Mouse (Mus musculus): Measurements from ENCODE around the gene Spef2. TPM values are rescaled to one million over a fixed set of nuclear protein-coding genes. Genes with fewer than 3 reads are reported as not detected.
"Not testable (repeated sequence)": the region's sequence is repeated elsewhere in the genome, so short reads cannot be mapped to it uniquely, and the experiment has no call there.

The Spef2 gene
- 0.24 and 0.38 TPM in 2 replicates for polyA plus RNA-seq (2016; fragmentation: Nextera tagmentation; extraction: Ambion mirVana)

- no peak within 1 kb of the TSS for H3K27ac ChIP-seq
- peak within 1 kb of the TSS; percentile 30 for H3K4me3 ChIP-seq (replicated peaks)
- H3K4me1 ChIP-seq (replicated peaks), result no peaks in the 10 kb centered on the region
- ATAC-seq (ENCODE audit: insufficient number of reproducible peaks, insufficient read depth, low FRiP score, low TSS enrichment, low read depth), result peak; percentile 88
- H3K36me3 ChIP-seq, result no peaks in the 10 kb centered on the region
- 28% methylated on average over 16 of the region's 16 CpGs for WGBS
- no peak within 1 kb of the TSS for H3K9ac ChIP-seq (replicated peaks)
- H3K9me3 ChIP-seq, result no peaks in the 10 kb centered on the region
- peak within 1 kb of the TSS; percentile 48 for H3K4me2 ChIP-seq
- no peaks in the 10 kb centered on the region for H3K27me3 ChIP-seq
These were observed at the start of gene Spef2 for GRCm38 (mm10) chr15:9748359-9749102. Gene Spef2 (minus strand): TSS chr15:9748868.

GRCm38 (mm10) chr15:9794131-9794530 is 45.5 kb upstream of the Spef2 start:
- no peak for ATAC-seq (ENCODE audit: insufficient number of reproducible peaks, insufficient read depth, low FRiP score, low TSS enrichment, low read depth)
- H3K4me3 ChIP-seq (replicated peaks), result no peak overlapping the region
- no peaks in the 10 kb centered on the region for H3K36me3 ChIP-seq
- H3K9ac ChIP-seq (replicated peaks), result no peak overlapping the region
- H3K4me1 ChIP-seq (replicated peaks), result no peaks in the 10 kb centered on the region
- no peak overlapping the region for H3K27ac ChIP-seq
- no peaks in the 10 kb centered on the region for H3K27me3 ChIP-seq
- 85% methylated on average over 3 of the region's 3 CpGs for WGBS
- no peak overlapping the region for H3K4me2 ChIP-seq
- no peaks in the 10 kb centered on the region for H3K9me3 ChIP-seq

- H3K9me3 ChIP-seq, result no peaks in the 10 kb centered on the region
- 62% methylated on average over 3 of the region's 3 CpGs for WGBS
- H3K4me3 ChIP-seq (replicated peaks), result no peak overlapping the region
- no peak for ATAC-seq (ENCODE audit: insufficient number of reproducible peaks, insufficient read depth, low FRiP score, low TSS enrichment, low read depth)
- H3K27me3 ChIP-seq, result no peaks in the 10 kb centered on the region
- no peak overlapping the region for H3K9ac ChIP-seq (replicated peaks)
- no peak overlapping the region for H3K4me2 ChIP-seq
- H3K36me3 ChIP-seq, result no peaks in the 10 kb centered on the region
- no peaks in the 10 kb centered on the region for H3K4me1 ChIP-seq (replicated peaks)
- H3K27ac ChIP-seq, result no peak overlapping the region
These were observed 39.8 kb upstream of the Spef2 start for GRCm38 (mm10) chr15:9788245-9789030.

DNA sequence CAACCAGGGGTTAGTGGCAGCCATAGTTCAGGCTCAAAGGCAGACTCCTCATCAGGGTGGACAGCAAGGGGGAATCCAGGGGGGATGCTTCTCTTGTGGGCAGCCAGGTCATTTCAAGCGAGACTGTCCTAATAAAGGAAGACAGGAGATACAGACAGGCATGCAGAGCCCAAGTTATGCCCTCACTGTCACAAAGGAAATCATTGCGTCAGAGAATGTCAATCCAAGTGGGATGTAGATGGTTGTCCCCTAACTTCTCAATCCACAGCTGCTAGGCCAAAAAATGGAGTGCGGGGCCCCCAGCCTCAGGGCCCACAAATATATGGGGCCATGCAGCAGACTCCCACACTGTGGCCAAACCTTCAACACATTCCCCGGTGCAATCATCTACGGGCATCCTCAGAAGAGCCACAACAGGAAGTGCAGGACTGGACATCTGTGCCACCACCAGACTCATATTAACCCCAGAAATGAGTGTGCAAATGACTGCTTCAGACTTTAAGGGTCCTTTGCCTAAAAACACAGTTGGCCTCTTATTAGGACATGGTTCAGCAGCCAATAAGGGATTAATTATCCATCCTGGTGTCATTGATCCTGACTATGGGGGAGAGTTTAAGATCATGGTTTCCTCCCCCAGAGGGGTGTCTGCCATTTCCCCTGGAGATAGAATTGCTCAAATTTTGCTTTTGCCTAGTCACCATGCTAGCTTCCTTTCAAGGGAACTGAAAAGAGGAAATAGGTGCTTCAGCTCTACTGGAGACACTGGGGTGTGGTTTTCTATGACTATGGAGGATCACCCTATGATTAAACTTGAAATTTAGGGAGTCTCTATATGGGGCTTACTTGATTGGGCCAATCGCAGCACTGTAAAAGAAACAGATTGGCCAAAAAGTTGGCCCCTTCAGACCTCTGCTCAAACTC is 25.8 kb upstream of the Spef2 start:
- not testable (repeated sequence) for H3K27ac ChIP-seq; H3K36me3 ChIP-seq; H3K4me1 ChIP-seq (replicated peaks); H3K4me3 ChIP-seq (replicated peaks); H3K9ac ChIP-seq (replicated peaks); H3K27me3 ChIP-seq; ATAC-seq (ENCODE audit: insufficient number of reproducible peaks, insufficient read depth, low FRiP score, low TSS enrichment, low read depth); H3K9me3 ChIP-seq; H3K4me2 ChIP-seq
- 93% methylated on average over 6 of the region's 6 CpGs for WGBS

DNA sequence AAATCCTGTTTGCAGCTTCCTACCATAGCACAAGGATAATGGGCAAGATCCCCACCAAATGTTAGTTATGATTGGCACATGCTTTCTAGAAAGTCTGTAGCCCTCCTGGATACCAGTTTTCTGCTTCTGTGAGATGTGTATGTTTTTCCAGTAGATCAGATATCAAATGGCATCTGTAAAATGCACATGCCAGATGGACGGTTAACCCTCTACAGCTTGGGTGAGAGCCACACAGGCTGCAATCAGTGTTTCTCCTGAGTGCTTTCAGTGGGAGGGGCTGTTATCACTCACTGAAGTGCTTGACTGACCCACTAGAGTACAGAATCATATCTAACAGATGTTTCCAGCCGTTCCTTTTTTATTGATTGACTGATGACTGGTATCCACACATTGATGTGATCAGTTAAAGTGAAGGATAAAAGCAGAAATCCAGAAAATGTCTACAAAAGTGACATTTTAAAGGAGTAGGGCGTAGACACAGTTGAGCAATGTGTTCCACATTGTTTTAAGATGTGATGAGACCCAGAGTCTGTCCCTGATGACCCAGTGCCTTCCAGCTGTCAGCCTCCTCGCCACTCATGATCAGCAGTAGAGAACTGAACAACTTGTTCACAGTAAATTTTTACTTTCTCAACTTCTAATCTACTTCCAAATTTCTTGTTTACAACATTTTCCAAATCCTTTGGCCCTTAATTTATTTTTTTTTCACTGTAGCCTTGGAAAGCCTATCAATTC is 19.7 kb upstream of the Spef2 start:
- H3K27ac ChIP-seq, result no peak overlapping the region
- H3K4me1 ChIP-seq (replicated peaks), result no peaks in the 10 kb centered on the region
- H3K9ac ChIP-seq (replicated peaks), result no peak overlapping the region
- 65% methylated on average over 4 of the region's 4 CpGs for WGBS
- no peak overlapping the region for H3K4me2 ChIP-seq
- H3K4me3 ChIP-seq (replicated peaks), result no peak overlapping the region
- no peak for ATAC-seq (ENCODE audit: insufficient number of reproducible peaks, insufficient read depth, low FRiP score, low TSS enrichment, low read depth)
- no peaks in the 10 kb centered on the region for H3K27me3 ChIP-seq
- no peaks in the 10 kb centered on the region for H3K36me3 ChIP-seq
- H3K9me3 ChIP-seq, result no peaks in the 10 kb centered on the region

DNA sequence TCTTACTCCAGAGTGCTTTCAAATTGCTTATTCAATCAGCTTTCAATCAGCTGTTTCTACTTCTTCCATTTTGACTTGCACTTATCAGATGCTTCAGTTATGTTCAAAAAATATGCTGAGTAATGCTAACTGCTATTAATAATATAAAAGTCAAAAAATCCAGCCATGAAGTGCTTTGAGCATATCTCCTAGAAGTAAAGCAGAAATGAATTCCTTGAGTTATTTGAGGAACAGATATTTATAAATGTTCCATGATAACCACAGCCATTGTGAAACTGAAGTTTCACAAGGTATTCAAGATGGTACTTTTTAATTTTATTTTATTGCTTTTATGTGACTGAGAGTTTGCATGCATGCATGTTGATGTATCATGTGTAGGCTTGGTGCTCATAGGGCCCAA is 18.4 kb upstream of the Spef2 start:
- H3K27ac ChIP-seq, result no peak overlapping the region
- no peak for ATAC-seq (ENCODE audit: insufficient number of reproducible peaks, insufficient read depth, low FRiP score, low TSS enrichment, low read depth)
- H3K9ac ChIP-seq (replicated peaks), result no peak overlapping the region
- no peaks in the 10 kb centered on the region for H3K36me3 ChIP-seq
- H3K9me3 ChIP-seq, result no peaks in the 10 kb centered on the region
- no peaks in the 10 kb centered on the region for H3K27me3 ChIP-seq
- no peak overlapping the region for H3K4me2 ChIP-seq
- H3K4me3 ChIP-seq (replicated peaks), result no peak overlapping the region
- H3K4me1 ChIP-seq (replicated peaks), result no peaks in the 10 kb centered on the region

GRCm38 (mm10) chr15:9750966-9751365 is 2.3 kb upstream of the Spef2 start:
- no peaks in the 10 kb centered on the region for H3K4me1 ChIP-seq (replicated peaks)
- H3K9ac ChIP-seq (replicated peaks), result no peak overlapping the region
- no peak for ATAC-seq (ENCODE audit: insufficient number of reproducible peaks, insufficient read depth, low FRiP score, low TSS enrichment, low read depth)
- no peak overlapping the region for H3K4me3 ChIP-seq (replicated peaks)
- no peaks in the 10 kb centered on the region for H3K27me3 ChIP-seq
- H3K36me3 ChIP-seq, result no peaks in the 10 kb centered on the region
- H3K4me2 ChIP-seq, result no peak overlapping the region
- no peak overlapping the region for H3K27ac ChIP-seq
- no peaks in the 10 kb centered on the region for H3K9me3 ChIP-seq
- 85% methylated on average over 3 of the region's 3 CpGs for WGBS

GRCm38 (mm10) chr15:9747410-9748104 is 1.1 kb downstream of the Spef2 start:
- 60% methylated on average over 5 of the region's 5 CpGs for WGBS
- H3K27ac ChIP-seq, result no peak overlapping the region
- H3K9ac ChIP-seq (replicated peaks), result no peak overlapping the region
- H3K4me3 ChIP-seq (replicated peaks), result no peak overlapping the region
- H3K27me3 ChIP-seq, result no peaks in the 10 kb centered on the region
- H3K4me2 ChIP-seq, result no peak overlapping the region
- ATAC-seq (ENCODE audit: insufficient number of reproducible peaks, insufficient read depth, low FRiP score, low TSS enrichment, low read depth), result no peak
- no peaks in the 10 kb centered on the region for H3K4me1 ChIP-seq (replicated peaks)
- H3K9me3 ChIP-seq, result no peaks in the 10 kb centered on the region
- H3K36me3 ChIP-seq, result no peaks in the 10 kb centered on the region

GRCm38 (mm10) chr15:9742172-9742571 is 6.5 kb downstream of the Spef2 start:
- no peak for ATAC-seq (ENCODE audit: insufficient number of reproducible peaks, insufficient read depth, low FRiP score, low TSS enrichment, low read depth)
- Histone ChIP-seq H3K4me1 (replicated peaks) (no peaks in the 10 kb centered on the region), H3K4me2 (no peak overlapping the region), H3K9me3 (no peaks in the 10 kb centered on the region), H3K4me3 (replicated peaks) (no peak overlapping the region), H3K9ac (replicated peaks) (no peak overlapping the region), H3K27me3 (no peaks in the 10 kb centered on the region), H3K27ac (no peak overlapping the region), H3K36me3 (no peaks in the 10 kb centered on the region)
- 85% methylated on average over 3 of the region's 3 CpGs for WGBS

All from limb, embryonic 12.5 days (tissue).